Mouse (Mus musculus) left cerebral cortex, postnatal 36 days (tissue): ENCODE measurements around the gene Atr. TPM values are rescaled to one million over a fixed set of nuclear protein-coding genes. Genes with fewer than 3 reads are reported as not detected.
A peak's percentile ranks its signal among the peaks of the same experiment; 100 is the strongest.
"Not testable (repeated sequence)": the region's sequence is repeated elsewhere in the genome, so short reads cannot be mapped to it uniquely, and the experiment has no call there.

Source experiments
- DNase-seq, 2 experiments: peaks; one replicate each; pipeline ENCODE4 v3.0.0; 2021 to 2022; ENCODE audit warnings: low spot score in 2 of 2, mixed read lengths in 1 of 2
- intact Hi-C: fragments of 180-260 bp; cut with DNase I; formaldehyde crosslinking; loops from one replicate; pipeline ENCODE4 v1.15.1; 2025
- total RNA-seq, 2 experiments: library from RNA; stranded (reverse); gene quantifications; 2 replicates each; pipeline ENCODE4 v1.2.3; 2021

Atr gene
- total RNA-seq, 2 experiments from 2014 or later, result 9.2 to 14.7 TPM

DNA sequence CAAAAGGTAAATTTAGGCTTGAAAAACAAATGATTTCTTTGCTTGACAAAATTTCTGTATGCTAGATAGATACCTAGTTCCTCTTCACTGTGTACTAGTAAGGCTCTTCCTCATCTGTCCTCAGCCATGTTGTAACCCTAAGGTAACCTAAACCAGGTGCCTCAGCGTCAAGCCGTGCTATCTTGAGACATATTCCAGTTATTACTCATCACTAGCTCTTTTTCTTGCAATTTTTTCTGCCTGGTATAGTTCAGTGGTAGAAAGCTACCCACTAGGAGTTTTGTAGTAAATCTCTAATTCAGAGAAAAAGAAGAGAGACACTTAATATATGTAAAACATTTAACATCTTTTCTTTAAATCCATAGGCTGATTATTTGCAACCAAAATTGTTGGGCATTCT, 25.4 kb downstream of the Atr start:
- intact Hi-C loops, result no loop called here

DNA sequence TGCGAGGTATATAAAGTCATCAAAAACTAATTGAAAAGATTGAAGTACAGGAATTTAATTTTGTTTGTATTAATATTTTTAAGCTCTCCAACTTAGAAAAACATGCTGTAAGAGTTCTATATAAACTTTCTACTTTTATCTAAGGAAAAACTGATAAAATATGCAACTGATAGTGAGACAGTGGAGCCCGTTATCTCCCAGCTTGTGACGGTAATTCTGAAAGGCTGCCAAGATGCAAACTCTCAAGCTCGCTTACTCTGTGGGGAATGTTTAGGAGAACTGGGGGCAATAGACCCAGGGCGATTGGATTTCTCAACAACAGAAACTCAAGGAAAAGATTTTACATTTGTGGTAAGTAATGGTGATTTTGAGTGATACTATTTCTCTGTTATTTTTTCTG, 40.0 kb downstream of the Atr start:
- intact Hi-C loops, result no loop called here
- no peak for DNase-seq

More for the DNA sequence above, 25.4 kb downstream of the Atr start:
- no peak for DNase-seq

DNA sequence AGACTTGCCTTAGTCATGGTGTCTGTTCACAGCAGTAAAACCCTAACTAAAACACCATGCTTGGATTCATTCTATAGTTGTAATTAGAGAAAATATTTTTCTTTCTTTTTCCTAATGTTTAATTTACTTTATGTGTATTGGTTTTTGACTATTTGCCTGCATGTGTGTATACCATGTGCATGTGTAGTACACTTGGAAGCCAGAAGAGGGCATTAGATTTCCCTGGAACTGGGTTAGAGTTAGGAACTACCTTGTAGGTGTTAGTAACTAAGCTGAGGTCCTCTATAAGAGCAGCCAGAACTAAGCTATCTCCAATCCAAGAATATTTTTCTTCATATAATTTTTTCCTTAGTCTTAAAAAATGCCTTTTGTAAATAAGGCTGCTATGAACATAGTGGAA, 75.5 kb downstream of the Atr start:
- intact Hi-C loops, result no loop called here

DNA sequence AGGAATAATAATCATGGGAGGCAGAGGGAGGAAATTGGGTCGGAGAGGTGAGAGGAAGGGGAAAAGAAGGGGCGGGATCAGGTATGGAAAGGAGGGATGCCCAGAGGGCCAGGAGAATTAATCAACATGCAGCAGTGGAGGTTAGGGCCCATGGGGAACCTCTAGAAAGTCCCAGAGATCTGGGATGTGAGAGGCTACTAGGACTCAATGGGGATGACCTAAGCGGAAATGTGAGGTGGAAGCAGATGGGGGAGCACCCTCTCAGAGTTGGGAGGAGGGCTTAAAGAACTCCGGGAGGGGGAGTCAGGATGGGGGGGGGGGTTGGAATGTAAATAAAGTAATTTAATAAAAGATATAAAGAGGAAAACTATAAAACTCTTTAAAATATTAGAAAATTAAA, 96.3 kb downstream of the Atr start:
- intact Hi-C loops, result no loop called here
- no peak for DNase-seq

More for the DNA sequence above, 75.5 kb downstream of the Atr start:
- no peak for DNase-seq

DNA sequence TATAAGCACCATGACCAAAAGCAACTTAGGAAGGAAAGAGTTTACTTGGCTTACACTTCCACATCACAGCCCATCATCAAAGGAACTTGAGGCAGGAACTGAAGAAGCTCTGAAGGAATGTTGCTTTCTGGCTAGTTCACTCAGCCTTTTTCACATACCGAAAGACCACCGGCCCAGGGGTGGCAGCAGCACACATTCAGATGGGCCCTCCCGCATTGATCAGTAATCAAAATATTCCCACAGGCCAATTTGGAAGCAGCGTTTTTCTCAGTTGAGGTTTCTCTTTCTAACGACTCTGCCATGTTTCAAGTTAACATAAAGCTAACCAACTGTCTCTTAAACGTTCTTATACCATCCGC, 96.8 kb downstream of the Atr start:
- intact Hi-C loops, result no loop called here
- DNase-seq, result no peak

DNA sequence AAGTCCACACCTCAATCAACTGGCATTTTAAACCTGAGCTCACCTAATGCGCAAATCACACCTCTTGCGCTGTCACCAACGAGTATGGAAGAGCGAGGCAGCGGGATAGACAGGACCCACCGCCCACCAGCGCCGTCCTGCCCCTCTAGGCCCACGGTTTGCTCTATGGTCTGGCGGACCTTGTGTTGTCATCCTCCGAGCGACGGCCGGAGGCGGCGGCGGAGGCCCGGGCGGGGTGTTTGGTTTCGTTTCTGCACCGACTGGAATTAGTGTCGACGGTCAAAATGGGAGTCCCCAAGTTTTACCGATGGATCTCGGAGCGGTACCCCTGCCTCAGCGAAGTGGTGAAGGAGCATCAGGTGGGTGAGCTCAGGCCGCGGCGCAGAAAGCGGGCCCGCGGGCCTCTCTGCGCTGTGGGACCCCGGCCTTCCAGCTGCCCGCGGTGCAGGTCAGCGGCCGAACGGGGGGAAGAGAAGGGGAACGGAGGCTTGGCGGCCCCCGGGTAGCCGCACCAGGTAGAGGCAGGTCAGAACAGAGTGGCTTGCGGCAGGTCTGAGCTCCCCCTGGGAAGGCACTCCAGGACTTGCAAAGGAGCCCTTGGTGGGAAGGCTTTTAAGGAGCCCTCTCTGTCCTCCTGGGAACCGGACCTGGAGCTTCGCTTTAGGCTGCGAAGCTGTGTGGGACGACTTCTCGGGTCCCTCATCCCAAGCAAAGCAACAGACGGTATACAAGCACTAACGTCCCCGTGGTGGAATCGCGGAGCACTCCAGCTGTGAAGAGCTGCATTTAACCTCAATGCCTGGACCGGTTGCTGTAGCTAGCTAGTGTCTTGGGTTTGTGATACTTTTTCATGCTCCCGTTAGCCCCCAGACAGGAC, 97.4 kb downstream of the Atr start, which contains the start of gene Xrn1:
Gene Xrn1 (plus strand): TSS at position 176 of the 877 bp plus-strand sequence.
- intact Hi-C loops, result loop anchor here (5.0 kb wide), 1 partner anchor 98 kb away; the partner anchor contains the start of gene Atr
- peak; percentile 90 to 93 for DNase-seq

DNA sequence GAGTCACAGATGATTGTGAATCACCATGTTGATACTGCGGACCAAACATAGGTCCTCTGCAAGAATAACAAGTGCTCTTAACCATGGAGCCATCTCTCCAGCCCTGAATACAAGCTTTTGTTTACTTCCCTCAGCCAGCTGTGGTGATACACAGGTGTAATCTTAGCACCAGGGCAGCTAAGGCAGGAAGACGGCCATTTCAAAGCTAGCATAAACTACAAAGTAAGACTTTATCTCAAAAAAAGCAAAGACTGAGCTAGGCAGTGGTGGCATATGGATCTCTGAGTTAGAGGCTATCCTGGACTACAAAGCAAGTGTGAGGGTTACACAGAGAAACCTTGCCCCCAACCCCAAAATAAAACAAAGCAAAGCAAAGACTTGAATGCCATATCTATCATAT, 100.2 kb downstream of the Atr start:
- intact Hi-C loops, result loop anchor here (5.0 kb wide), 1 partner anchor 100 kb away; the partner anchor contains the start of gene Atr
- no peak for DNase-seq

DNA sequence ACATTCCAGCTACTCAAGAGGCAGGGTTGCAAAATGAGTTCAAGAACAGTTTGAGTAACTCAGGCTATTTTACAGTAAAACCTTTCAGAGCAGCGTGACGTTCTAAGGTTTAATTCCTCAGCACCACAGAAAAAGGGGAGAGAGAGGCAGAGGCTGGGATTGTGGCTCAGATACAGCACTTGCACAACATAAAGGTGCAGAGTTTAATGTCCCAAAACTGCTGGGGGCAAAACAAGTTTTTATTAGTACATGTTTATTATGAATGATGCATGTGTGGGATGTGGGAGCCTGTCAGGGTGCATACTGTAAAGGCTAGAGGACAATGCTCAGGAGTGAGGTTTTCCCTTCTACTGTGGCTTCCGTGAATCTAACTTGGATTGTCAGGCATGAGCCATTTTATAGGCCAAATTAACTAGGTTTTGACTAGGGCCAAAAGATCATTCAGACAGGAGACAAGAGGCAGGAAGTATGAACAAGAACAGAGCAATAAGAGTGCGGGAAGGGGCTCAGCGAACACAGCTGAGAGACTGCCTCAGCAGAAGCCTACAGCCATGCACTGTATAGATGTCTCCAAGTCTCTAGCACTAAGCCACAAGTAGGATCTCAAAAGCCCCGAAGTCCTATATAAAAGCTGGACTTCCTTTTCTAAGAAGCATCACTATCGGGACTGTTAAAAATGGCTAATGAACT, 100.8 kb downstream of the Atr start:
- DNase-seq, result no peak
- intact Hi-C loops, result loop anchor here (5.0 kb wide), 1 partner anchor 101 kb away; the partner anchor contains the start of gene Atr

DNA sequence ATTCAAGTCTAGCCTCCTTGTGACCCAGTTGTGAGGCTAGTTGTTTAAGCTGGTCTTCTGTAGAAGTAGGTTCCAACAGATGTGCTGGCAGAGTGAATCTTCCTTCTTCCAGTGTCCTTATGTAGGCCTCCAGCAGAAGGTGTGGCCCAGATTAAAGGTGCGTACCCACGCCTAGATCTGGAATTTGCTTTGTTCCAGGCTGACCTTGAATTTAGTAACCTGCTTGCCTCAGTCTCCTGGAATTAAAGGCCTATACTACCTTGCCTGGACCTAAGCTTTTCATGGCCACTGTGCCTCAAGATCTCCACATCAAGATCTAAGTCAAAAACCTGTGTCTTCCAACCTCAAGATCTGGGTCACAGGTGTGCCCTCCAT, 101.3 kb downstream of the Atr start:
- intact Hi-C loops, result loop anchor here (5.0 kb wide), 1 partner anchor 101 kb away; the partner anchor contains the start of gene Atr
- DNase-seq, result not testable (repeated sequence)

DNA sequence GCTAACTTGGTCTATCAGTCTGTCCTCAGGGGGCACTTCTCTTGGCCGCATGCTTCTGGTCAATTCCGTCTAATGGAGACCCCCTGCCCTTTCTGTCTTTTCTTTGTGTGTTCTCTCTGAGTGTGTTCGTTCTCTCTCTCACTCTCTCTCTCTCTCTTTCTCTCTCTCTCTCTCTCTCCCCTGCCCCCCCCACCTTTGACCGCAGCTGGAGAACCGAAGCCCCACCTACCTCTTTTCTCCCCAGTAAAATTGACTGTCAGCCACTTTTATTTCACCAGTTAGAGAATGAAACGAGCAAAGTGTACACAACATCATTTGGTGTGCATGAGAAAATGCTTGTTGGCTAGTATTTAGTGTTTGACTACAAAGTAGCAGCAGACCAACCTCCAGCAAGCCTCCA, 101.8 kb downstream of the Atr start:
- intact Hi-C loops, result loop anchor here (5.0 kb wide), 1 partner anchor 102 kb away; the partner anchor contains the start of gene Atr
- DNase-seq, result no peak

DNA sequence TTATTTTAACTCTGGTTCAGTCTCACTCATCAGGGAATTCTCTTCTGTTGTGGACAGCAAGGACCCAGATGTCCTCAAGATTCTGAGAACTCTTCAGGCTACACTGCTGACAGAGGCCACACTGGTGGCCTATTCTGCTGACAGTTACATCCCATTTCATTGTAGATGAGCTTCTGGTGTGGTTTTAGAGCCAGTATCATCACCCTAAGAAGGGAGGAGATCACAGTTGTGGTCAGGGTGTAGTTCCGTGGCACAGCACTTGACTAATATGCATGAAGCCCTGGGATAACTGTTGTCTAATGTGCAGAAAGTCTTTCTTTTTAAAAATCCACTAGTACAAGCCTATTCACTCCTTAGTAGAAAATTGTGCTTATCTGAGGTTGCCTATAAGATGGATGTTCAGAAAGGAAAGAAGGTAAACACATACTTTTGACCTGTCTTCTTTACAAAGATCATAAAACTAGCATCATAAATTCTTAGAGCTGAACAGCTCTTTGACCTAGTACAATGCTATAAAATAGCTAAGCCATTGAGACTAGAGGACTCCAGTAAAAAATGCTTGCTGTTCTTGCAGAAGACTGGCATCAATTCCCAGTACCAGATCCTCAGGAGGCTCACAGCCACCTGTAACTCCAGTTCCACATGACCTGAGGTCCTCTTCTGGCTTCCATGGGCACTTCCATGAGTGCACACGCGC, 102.5 kb downstream of the Atr start:
- intact Hi-C loops, result loop anchor here (5.0 kb wide), 1 partner anchor 103 kb away; the partner anchor contains the start of gene Atr

DNA sequence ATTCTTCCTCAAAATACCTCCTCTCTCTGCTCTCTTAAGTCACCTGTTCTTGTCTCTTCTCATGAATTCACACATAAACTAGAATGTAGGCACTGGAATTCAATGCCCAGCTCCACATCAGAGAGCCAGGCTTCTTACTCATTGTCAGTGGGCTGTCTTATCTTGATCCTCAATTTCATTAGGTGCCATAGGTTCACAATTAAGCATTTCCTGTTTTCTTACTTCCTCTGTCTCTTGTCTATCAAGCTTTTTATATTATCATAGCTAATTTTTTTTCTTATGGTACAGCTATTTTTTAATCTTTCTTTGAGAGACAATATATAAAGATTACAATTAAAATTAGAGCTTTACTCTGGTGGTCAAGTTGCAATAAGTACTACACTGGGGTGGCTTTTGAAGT, 103.7 kb downstream of the Atr start:
- no peak for DNase-seq
- intact Hi-C loops, result no loop called here

More for the DNA sequence above, 102.5 kb downstream of the Atr start:
- DNase-seq, result no peak

DNA sequence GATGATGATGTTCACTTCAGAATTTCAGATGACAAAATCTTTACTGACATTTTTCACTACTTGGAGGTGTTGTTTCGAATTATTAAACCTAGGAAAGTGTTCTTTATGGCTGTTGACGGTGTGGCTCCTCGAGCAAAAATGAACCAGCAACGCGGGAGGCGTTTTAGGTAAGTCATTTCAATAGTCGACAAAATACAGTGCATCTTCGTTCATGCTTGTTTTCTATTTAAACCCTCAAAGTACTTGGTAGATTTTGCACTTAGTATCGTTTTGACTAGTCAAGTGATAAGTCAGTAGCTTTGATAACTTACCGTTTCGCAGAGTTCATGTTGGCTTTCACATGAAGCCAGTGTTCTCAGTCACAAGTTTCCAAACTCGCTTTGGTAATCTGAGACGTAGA, 106.6 kb downstream of the Atr start:
- intact Hi-C loops, result no loop called here
- DNase-seq, result no peak

DNA sequence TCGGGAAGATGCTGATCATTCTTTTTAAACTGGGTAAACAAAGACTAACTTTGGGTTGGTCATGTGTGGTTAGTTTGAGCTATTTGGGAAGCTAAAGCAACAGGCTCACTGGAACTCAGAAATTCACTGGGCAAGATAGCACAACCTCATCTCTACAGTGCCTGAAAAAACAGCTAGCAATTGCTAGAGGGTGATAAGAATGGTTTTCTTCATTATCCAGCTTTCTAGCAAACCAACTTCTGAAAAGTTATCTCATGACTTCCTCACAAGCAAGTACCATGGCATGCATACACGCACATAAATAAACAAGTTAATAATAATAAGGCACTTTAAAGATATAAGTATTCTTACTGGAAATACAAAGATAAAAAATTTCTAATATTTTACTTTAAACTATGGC, 120.9 kb downstream of the Atr start:
- DNase-seq, result no peak
- intact Hi-C loops, result no loop called here

DNA sequence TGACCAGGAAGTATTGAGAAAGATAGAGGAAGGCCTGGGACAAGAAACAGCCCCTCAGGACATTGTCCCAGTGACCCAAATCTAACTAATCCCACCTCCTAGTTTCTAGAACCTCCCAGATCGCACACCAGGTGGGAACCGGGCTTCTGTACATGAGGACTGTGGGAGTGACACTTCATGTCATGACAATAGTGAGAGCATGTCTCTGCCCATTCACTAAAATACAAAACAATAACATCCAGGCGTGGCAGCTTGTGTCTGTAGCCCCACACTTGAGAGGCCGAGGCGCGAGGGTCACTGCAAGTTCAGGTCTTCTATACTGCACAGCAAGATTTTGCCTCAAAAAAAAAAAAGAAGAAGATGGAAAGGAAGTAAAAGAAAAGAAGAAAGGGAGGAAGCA, 122.5 kb downstream of the Atr start:
- intact Hi-C loops, result no loop called here
- no peak for DNase-seq

DNA sequence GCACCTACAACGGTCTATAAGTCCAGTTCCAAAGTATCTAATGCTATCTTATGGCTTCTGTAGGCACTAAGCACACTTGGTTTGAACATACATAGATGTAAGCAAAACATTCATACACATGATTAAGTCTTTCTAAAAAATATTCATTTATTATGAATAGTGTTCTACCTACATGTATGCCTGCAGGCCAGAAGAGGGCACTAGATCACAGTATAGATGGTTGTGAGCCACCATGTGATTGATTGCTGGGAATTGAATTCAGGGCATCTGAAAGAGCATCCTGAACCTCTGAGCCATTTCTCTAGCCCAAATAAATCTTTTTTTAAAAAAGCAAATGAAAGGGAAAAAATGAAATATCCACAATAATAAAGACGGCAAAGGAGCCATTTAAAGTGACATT, 134.9 kb downstream of the Atr start:
- intact Hi-C loops, result no loop called here
- no peak for DNase-seq
